Mouse (Mus musculus) heart, embryonic 13.5 days (tissue): ENCODE data around the gene Deaf1. TPM values are rescaled to one million over a fixed set of nuclear protein-coding genes. Genes with fewer than 3 reads are reported as not detected.

Source experiments
- ATAC-seq: fragments of 200-750 bp; cut with Nextera tagmentation; 2 replicates; pipeline ENCODE4 v1.8.0; 2017; ENCODE audit warnings: moderate TSS enrichment; ENCODE audit not compliant: insufficient number of reproducible peaks, low FRiP score, low TSS enrichment; ENCODE audit errors: extremely low read depth
- H3K27ac ChIP-seq: fragments of 300-500 bp; sonication (generic); replicated peaks from 2 replicates; pipeline ENCODE4 v1.5.1; 2015; ENCODE audit warnings: moderate library complexity, mild to moderate bottlenecking, inconsistent platforms
- H3K27me3 ChIP-seq: fragments of 300-500 bp; sonication (generic); replicated peaks from 2 replicates; pipeline ENCODE4 v1.6.1; 2015; ENCODE audit warnings: mild to moderate bottlenecking, inconsistent platforms
- H3K36me3 ChIP-seq: fragments of 300-500 bp; sonication (generic); 2 replicates; pipeline ENCODE4 v1.6.1; 2015; ENCODE audit warnings: mild to moderate bottlenecking, inconsistent platforms
- H3K4me1 ChIP-seq: fragments of 300-500 bp; sonication (generic); 2 replicates; pipeline ENCODE4 v1.6.1; 2015; ENCODE audit warnings: inconsistent platforms
- H3K4me2 ChIP-seq: fragments of 300-500 bp; sonication (generic); 2 replicates; pipeline ENCODE4 v1.6.1; 2015; ENCODE audit warnings: inconsistent platforms, mild to moderate bottlenecking, moderate library complexity
- H3K4me3 ChIP-seq: fragments of 300-500 bp; sonication (generic); 2 replicates; pipeline ENCODE4 v1.5.1; 2015; ENCODE audit warnings: moderate library complexity, mild to moderate bottlenecking, inconsistent platforms
- H3K9ac ChIP-seq: fragments of 300-500 bp; sonication (generic); 2 replicates; pipeline ENCODE4 v1.6.1; 2015; ENCODE audit warnings: inconsistent platforms, mild to moderate bottlenecking, moderate library complexity
- H3K9me3 ChIP-seq: fragments of 300-500 bp; sonication (generic); 2 replicates; pipeline ENCODE4 v1.6.1; 2016; ENCODE audit warnings: inconsistent platforms
- WGBS: fragments of 180-500 bp; shearing (Covaris S2); methylation state at CpG from one replicate; pipeline ENCODE4 v1.1.7; 2015; ENCODE audit warnings: mixed read lengths; 5-methylcytosine and 5-hydroxymethylcytosine counted together
- polyA plus RNA-seq: library from polyadenylated mRNA; unstranded; fragments of >200 nt; fragmentation: Nextera tagmentation; extraction: Ambion mirVana; gene quantifications from 2 replicates; pipeline ENCODE4 v1.2.1, GENCODE M21; 2015

Deaf1 gene
- polyA plus RNA-seq, 1 experiment from 2014 or later = 35.5 TPM

DNA sequence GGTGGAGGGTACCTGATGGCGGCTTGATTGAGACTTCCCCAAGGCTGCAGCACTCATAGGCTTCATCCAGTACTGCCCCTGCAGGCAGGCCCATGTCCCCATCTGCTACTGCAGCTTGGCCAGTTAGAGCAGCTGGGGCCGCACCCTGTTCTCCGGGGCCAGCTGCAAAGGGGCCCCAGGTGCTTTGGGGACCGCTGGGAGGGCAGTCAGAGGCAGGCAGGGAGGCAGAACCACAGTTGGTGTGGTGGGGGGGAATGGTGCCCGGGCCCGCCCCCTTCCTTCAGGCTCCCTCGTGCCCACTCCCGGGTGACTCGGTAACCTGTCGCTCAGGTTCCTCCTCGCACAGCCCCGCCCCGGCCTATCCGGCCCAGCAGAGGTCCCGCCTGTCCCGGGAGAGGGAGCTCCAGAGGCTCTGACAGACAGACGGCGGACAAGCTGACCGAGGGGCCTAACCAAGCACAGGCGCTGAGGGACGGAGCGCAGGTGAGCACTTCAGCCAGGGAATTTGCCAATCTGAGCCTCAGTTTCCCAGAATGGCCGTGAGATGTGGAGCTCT is 11.2 kb upstream of the Deaf1 start, which contains the start of gene Eps8l2:
TSS of gene Eps8l2 (plus strand) at position 305 of the 556 bp plus-strand sequence.
- peak within 1 kb of the TSS; percentile 69 for H3K4me2 ChIP-seq
- no peak for ATAC-seq
- 4% methylated on average over 23 of the region's 23 CpGs for WGBS
- H3K4me3 ChIP-seq = peak within 1 kb of the TSS; percentile 30
- H3K27ac ChIP-seq = no peak within 1 kb of the TSS
- H3K4me1 ChIP-seq = peaks cover 11% of the 10 kb centered on the region
- H3K9me3 ChIP-seq = no peaks in the 10 kb centered on the region
- H3K36me3 ChIP-seq = peaks cover 21% of the 10 kb centered on the region
- H3K9ac ChIP-seq = peak within 1 kb of the TSS; percentile 77
- H3K27me3 ChIP-seq = peaks cover 28% of the 10 kb centered on the region

DNA sequence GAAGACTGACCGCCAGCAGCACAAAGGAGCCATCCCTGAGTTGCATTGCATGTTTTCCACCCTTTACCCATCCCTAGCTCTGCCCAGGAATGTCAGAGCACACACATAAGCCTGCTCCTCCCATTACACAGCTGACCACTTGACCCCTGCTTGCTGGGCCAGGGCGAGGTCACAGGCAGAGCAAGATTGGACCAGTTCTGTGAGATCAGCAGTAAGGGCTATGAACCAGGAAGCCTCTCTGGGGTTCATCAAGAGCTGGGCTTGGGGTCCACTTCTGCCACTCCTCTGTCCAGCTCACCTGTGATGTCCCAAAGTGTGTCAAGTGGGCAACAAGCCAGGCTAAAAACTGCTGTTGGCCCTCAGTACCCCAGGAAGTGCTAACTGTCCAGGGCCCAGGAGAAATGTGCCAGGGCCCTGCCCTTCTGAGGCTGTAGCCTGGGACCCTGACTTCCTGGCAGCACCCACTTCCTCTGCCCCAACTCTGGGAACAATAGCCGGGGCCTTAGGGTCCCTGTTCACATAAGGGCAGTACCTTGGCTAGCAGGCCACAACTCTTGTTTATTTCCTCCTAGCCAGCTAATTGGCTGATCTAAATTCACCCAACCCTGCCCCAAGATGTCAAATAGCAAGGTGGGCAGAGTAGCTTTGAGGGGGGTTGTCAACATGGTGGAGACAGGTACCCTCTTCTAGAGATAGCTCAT is 10.4 kb upstream of the Deaf1 start:
- Histone ChIP-seq H3K4me2 (no peak overlapping the region), H3K4me1 (peaks cover 11% of the 10 kb centered on the region), H3K9me3 (no peaks in the 10 kb centered on the region), H3K36me3 (peaks cover 29% of the 10 kb centered on the region), H3K27me3 (peaks cover 28% of the 10 kb centered on the region), H3K27ac (no peak overlapping the region), H3K4me3 (no peak overlapping the region), H3K9ac (no peak overlapping the region)
- 60% methylated on average over 3 of the region's 3 CpGs for WGBS
- no peak for ATAC-seq

DNA sequence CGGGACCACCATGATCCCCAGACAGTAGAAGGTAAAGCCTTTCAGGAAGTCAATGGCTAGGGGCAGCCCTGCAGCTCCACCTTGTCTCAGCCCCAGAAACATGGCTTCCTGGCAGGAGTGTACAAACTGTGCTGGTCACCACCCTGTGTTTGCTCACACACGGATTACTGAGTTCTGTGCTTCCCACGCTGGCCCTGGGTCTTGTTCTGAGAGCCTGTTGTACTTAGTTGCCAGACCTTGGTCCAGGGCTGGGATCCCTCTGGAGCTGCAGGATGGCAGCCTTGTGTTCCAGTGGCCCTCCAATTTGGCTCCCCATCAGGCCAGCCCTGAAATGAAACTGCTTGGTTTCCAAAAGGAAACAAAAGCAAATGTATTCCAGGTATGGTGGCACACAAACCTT is 8.8 kb upstream of the Deaf1 start:
- Histone ChIP-seq H3K4me1 (peaks cover 11% of the 10 kb centered on the region), H3K36me3 (peaks cover 34% of the 10 kb centered on the region), H3K27me3 (peaks cover 28% of the 10 kb centered on the region), H3K9ac (peak overlapping the region; percentile 7; the same call in 1 of the 2 replicates), H3K4me3 (no peak overlapping the region), H3K9me3 (no peaks in the 10 kb centered on the region), H3K4me2 (no peak overlapping the region), H3K27ac (no peak overlapping the region)
- 67% methylated on average over 3 of the region's 3 CpGs for WGBS
- ATAC-seq = no peak

DNA sequence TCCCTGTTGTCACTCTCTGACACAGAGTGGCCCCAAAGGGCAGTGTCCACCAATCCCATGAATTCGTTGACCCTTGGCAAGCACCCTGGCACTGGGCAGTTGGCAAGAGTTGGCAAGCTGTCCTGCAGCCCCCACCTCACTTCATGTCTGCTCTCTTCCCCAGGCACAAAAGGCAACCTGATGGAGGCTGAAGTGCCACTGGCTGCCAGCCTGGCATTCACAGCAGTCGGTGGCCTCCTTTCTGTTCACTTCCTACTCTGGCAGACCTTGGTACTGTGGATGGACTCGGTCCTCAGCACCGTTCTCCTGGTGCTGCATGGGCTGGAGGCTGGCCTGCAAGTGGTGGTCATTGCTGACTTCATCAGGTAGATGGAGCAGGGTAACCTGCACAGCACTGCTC is 8.2 kb upstream of the Deaf1 start:
- WGBS = 86% methylated on average over 4 of the region's 4 CpGs
- H3K36me3 ChIP-seq = peaks cover 34% of the 10 kb centered on the region
- no peak overlapping the region for H3K4me3 ChIP-seq
- ATAC-seq = no peak
- no peak overlapping the region for H3K4me2 ChIP-seq
- H3K27me3 ChIP-seq = peaks cover 28% of the 10 kb centered on the region
- H3K9me3 ChIP-seq = no peaks in the 10 kb centered on the region
- H3K9ac ChIP-seq = no peak overlapping the region
- H3K27ac ChIP-seq = no peak overlapping the region
- H3K4me1 ChIP-seq = peaks cover 11% of the 10 kb centered on the region

DNA sequence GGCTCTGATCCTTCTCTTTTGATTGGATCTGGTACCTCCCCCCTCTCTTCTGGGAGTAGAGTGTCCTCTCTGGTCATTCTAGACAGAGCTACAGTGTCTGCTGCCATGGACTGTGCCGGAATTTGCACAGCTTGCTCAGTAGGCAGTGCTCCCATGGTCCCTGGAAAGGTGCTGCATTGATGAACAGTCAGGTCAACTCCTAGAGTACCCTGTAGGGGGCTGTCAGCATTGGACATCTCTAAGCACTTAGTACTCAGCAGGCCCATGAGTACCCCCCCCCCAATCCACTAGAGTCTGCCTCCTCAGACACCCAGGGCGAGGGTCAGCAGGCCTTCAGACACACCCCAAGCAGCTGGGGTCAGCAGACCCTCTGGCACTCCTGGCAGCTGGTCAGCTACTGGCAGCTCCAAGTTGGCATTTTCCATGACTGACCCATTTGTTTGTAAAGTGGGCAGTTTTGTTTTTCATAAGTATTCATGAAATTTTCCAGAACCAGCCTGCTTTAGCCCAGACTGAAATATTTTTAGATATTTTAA is 7.6 kb upstream of the Deaf1 start:
- ATAC-seq = no peak
- WGBS = 81% methylated on average over 2 of the region's 2 CpGs

DNA sequence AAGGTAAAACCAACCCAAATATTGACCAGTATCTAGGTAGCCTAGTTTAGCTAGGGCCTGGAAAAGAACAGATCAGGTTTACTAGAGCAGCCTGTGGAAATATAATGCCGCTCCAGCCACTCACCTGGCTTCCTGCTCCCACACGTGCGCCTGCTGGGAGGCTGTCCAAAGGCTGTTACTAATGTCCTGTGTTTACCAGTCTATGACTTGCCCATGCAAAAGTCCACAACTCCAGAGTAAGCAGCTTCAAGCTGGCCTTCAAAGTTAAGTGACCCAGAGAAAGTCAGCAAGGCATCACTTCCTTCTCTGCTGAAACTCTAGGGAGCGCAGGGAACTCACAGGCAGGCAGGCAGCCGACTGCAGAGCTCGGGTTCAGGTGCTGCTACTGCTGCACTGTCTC is 4.5 kb upstream of the Deaf1 start:
- Histone ChIP-seq H3K4me3 (no peak overlapping the region), H3K36me3 (peaks cover 34% of the 10 kb centered on the region), H3K4me1 (peaks cover 7% of the 10 kb centered on the region), H3K9me3 (no peaks in the 10 kb centered on the region), H3K27me3 (no peaks in the 10 kb centered on the region), H3K9ac (no peak overlapping the region), H3K27ac (no peak overlapping the region), H3K4me2 (no peak overlapping the region)
- WGBS = 79% methylated on average over 6 of the region's 6 CpGs
- no peak for ATAC-seq

More for the DNA sequence above, 7.6 kb upstream of the Deaf1 start:
- H3K27ac ChIP-seq = no peak overlapping the region
- H3K27me3 ChIP-seq = peaks cover 26% of the 10 kb centered on the region
- H3K4me1 ChIP-seq = peaks cover 11% of the 10 kb centered on the region
- no peak overlapping the region for H3K4me3 ChIP-seq
- H3K4me2 ChIP-seq = no peak overlapping the region
- H3K9me3 ChIP-seq = no peaks in the 10 kb centered on the region
- H3K9ac ChIP-seq = no peak overlapping the region
- H3K36me3 ChIP-seq = peaks cover 34% of the 10 kb centered on the region

DNA sequence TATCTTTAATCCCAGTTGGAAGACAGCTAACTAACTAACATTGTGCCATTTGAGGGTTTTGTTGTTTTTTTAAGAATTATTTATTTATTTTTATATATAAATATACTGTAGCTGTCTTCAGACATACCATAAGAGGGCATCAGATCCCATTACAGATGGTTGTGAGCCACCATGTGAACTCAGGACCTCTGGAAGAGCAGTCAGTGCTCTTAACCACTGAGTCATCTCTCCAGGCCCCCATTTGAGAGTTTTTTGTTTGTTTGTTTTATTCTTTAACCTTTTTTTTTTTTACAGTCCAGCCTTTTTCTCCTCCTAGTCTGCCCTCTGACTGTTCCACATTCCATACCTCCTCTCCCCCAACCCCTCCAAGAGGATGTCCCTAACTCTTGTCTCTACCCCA is 3.2 kb upstream of the Deaf1 start:
- Histone ChIP-seq H3K4me2 (no peak overlapping the region), H3K4me1 (peaks cover 20% of the 10 kb centered on the region), H3K36me3 (peaks cover 28% of the 10 kb centered on the region), H3K4me3 (no peak overlapping the region), H3K9ac (no peak overlapping the region), H3K9me3 (no peaks in the 10 kb centered on the region), H3K27ac (no peak overlapping the region), H3K27me3 (no peaks in the 10 kb centered on the region)
- no peak for ATAC-seq

DNA sequence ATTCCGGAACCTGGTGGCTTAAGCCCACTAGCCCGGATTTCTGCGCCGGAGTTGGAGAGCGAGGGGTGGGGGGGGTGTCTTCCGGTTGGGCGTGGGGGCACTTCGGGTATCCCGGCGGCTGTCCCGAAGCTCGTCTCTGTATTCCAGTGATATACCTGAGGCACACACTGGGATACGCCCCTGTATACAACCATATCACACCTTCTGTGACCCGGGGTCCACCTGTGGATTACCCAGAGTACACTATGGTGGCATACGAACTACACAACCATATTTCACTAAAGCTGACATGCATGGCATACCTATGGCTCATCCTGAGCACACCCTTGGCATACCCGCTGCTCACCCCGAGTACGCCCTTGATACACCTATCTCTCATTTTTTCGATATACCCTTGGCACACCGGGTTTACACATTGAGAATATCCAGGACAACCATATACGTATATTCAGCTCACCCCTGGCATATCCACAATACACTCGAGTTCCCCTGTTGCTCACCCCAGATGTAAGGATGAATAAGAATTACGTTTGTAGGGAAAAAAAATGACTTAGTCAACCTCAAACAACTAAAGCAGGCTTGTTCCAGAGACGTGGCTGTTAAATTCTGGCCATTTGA is 992 bp upstream of the Deaf1 start:
- Histone ChIP-seq H3K36me3 (peaks cover 22% of the 10 kb centered on the region), H3K4me3 (peak overlapping the region; percentile 68), H3K4me1 (peaks cover 26% of the 10 kb centered on the region), H3K4me2 (peak overlapping the region; percentile 99), H3K27ac (peak overlapping the region; percentile 97), H3K9me3 (no peaks in the 10 kb centered on the region), H3K9ac (peak overlapping the region; percentile 97), H3K27me3 (no peaks in the 10 kb centered on the region)
- ATAC-seq = no peak
- 17% methylated on average over 24 of the region's 24 CpGs for WGBS

DNA sequence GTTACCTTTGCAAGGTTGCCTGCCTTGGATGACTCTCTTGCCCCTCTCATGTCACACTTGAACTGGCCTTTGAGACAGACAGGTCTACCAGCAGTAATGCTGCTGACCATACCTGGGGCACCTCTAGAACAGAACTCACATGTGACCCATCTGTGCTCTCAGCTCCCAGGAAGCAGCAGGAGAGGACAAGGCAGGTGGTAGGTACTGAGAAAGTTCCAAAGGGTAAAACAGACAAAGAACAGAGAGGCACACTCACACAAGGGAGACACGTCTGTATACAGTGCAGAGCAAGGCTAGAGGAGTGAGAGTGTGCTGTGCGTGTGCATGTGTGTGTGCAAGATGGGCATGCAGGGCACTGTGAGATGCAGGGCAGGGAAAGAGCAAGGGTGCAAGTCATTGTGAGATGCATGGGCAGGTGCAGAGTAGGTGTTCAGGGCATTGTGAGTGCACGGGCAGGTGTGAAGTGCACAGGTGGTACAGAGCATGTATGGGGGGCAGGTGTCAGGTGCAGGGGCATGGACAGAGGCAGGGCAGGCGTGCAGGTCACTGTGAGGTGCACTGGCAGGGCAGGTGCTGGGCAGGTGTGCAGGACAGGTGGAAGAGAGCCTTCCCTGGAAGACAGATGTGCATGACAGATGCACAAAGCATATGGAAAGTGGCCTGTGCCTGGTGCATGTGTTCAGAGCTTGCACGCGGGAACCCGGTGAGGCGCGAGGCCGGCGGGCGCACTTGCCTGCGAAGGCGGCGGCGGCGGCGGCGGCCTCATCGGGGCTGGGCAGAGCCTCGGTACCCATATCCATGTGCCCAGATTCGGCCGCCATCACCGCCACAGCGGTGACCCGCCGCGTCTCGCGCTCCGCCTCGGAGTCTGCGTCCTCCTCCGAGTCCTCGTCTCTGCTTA is 694 bp downstream of the Deaf1 start:
- no peaks in the 10 kb centered on the region for H3K9me3 ChIP-seq
- H3K27ac ChIP-seq = peak overlapping the region; percentile 97
- ATAC-seq = peak; percentile 17
- peak overlapping the region; percentile 68 for H3K4me3 ChIP-seq
- peak overlapping the region; percentile 97 for H3K9ac ChIP-seq
- H3K36me3 ChIP-seq = peaks cover 28% of the 10 kb centered on the region
- WGBS = 6% methylated on average over 34 of the region's 35 CpGs
- H3K4me2 ChIP-seq = peak overlapping the region; percentile 99
- peaks cover 26% of the 10 kb centered on the region for H3K4me1 ChIP-seq
- no peaks in the 10 kb centered on the region for H3K27me3 ChIP-seq

DNA sequence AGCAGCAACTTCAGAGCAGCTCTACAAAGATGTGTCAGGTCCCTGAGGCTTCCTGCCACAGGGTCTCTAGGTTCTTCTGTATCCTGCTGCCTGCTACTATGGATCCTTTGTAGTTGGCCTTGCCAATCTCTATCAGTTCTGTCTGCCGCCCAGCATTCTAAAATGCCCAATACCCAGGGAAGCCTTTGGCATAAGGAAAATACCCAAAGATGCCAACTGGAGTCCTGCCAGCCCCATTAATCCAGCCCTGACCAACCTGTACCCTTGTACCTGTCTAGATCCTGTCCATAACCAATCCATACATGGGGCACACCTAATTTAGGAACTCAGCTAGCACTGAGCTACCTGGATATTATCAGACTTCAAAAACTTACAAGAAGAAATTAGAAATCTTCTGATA is 2.8 kb downstream of the Deaf1 start:
- Histone ChIP-seq H3K4me2 (no peak overlapping the region), H3K9ac (peak overlapping the region; percentile 52), H3K27ac (no peak overlapping the region), H3K4me3 (no peak overlapping the region), H3K4me1 (peaks cover 26% of the 10 kb centered on the region), H3K27me3 (no peaks in the 10 kb centered on the region), H3K36me3 (peaks cover 49% of the 10 kb centered on the region), H3K9me3 (no peaks in the 10 kb centered on the region)
- WGBS = 97% methylated on average over 1 of the region's 1 CpGs
- ATAC-seq = no peak

DNA sequence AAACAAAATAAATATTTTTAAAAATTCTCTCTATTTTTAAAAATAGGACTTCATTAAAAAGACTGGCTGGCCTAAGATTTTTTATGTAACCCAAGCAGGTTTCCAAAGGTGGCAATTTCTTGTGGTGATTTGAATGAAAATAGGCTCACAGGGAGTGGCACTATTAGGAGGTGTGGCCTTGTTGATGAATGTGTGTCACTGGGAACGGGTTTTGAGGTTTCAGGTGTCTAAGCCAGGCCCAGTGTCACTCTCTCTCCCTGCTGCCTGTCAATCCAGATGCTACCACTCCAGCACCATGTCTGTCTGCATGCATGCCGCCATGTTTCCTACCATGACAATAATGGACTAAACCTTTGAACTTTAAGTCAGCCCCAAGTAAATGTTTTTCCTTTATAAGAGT is 8.0 kb downstream of the Deaf1 start:
- 0 out of 2 replicates have a peak, but pooled peaks cover 5% of the 10 kb centered on the region for H3K4me1 ChIP-seq
- H3K9ac ChIP-seq = no peak overlapping the region
- H3K4me2 ChIP-seq = no peak overlapping the region
- H3K27ac ChIP-seq = no peak overlapping the region
- H3K27me3 ChIP-seq = no peaks in the 10 kb centered on the region
- no peak overlapping the region for H3K4me3 ChIP-seq
- H3K36me3 ChIP-seq = peaks cover 100% of the 10 kb centered on the region
- 83% methylated on average over 2 of the region's 2 CpGs for WGBS
- H3K9me3 ChIP-seq = no peaks in the 10 kb centered on the region
- no peak for ATAC-seq
